Mouse (Mus musculus) erythroblast, adult 5-6 weeks (primary cell): ENCODE results near the gene Gramd1b. TPM values are rescaled to one million over a fixed set of nuclear protein-coding genes. Genes with fewer than 3 reads are reported as not detected.

Experiments
- ATAC-seq: replicated peaks from 2 replicates; pipeline ENCODE4 v1.8.0; 2016; ENCODE audit warnings: moderate number of reproducible peaks, mild to moderate bottlenecking, moderate TSS enrichment, inconsistent platforms; ENCODE audit not compliant: poor library complexity, low FRiP score, severe bottlenecking
- total RNA-seq, 2 experiments: library from RNA; stranded (forward) in 1 of 2; stranded (reverse) in 1 of 2; fragments of 150-400 nt in 1 of 2; fragments of 200-764, 138-1000 nt in 1 of 2; gene quantifications; 2 replicates each; pipeline versions ENCODE4 v1.2.3 to v1.2.4; 2015 to 2017; ENCODE audit warnings: low replicate concordance in 2 of 2

Gene Gramd1b
- total RNA-seq, 2 experiments from 2014 or later: 5.5 to 22.1 TPM

DNA sequence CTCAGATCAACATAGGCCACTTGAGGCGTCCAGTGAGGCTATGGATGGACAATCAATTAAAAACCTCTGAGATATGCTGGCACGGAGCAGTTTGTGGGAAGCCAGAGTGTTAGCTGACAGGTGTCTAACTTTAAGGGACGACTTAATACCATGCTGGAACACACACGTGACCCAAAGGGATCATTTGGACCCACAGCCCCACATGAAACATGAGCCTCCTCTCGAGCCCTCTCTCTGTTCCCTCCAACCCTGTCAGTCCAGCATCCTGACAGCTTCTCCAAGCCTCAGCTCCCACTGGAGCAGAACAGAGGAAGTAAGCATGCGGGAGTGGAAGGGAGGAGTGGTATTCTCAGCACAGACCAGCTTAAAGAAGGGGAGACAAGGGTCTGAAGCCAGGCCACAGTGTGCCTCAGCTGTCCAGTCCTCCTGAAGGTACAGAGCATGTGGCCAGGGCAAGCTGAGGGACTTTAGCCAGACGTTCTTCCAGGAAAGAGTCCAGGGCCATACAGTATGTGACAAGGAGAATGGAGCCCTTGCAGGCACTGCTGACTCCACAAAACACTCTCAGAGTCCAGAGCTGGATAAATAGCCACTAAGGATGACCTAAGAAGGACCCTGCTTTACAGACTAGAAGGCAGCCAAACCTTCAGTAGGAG lies 204.8 kb downstream of the Gramd1b start:
- ATAC-seq: no peak

DNA sequence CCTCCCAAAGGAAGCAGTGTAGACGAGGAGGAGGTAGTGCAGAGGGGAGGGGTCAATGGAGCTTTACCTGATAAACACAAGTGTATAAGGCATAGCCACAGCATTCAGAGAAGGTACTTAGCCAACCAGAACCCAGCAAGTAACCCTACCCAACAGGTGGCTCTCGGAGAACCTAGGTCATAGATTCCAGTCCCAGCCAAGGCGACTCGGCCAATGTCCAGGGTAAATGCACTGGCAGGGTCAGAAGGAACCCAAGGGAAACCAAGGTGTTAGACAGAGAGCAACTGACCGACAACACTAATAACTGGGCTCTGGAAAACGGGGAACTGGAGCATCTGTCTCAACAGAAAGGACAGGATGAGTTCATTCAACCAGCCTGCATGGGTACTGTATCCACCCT lies 206.4 kb downstream of the Gramd1b start:
- ATAC-seq: no peak

DNA sequence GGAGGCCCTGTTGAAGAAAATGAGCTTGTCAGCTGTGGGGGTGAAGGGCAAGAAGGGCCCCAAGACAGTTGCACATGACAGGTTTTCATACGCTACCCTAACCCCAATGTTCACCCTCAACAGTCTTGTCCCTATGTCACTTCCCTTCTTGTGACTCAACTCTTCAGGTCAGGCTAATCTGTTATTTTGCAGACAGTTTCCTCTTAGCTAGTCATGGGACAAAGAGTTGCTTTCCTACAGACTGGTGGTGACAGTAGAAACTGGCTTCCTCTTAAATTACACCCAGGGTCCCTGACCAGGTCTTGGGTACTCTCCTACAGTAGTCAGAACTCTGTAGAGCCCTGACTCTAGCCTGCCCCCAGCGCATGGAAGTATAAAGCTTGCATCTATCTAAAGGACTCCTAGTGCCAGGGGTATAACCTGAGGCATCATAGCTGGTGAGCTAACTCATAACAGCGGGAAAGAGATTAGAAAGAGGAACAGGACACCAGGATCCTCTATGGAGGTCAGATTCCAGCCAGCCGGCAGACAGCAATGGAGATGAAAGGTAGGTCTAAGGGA lies 206.9 kb downstream of the Gramd1b start:
- ATAC-seq: no peak

DNA sequence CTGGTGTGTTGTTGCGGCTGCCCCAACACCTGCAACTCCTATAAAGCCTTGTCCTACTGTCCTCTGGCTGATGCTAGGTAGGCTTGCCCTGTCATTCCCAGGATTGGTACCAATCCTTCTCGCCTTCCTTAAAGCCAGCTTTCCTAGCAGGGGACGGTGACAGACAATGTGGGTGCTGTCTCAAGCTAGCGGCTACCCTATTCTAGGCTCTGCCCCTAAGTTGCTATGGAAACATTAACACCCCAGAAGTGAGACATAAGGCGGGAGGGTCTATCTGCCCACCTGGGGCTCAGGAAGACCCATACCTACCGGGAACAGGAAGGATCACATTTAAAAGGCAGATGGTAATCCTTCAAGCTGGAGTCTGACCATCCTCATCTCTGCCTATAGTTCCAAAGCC lies 207.4 kb downstream of the Gramd1b start:
- no peak for ATAC-seq

DNA sequence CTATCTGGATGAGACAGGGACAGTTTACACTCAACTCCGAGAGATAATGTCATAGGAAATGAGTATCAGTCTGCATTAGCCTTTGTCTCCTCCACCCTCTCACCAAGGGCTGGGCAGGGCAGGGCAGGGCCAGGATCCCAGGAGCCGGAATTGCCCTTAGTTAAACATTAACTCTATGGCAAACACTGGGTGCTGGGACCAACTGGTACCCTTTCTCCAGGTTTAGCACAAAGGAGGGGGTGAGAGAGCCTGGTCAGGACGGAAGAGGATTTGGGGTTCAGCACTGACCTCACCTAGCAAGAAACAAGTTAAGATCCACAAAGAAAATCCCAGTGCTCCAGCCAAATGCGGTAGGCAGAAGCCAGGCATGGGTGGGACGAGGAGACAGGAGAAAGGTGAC lies 208.0 kb downstream of the Gramd1b start:
- ATAC-seq: no peak

DNA sequence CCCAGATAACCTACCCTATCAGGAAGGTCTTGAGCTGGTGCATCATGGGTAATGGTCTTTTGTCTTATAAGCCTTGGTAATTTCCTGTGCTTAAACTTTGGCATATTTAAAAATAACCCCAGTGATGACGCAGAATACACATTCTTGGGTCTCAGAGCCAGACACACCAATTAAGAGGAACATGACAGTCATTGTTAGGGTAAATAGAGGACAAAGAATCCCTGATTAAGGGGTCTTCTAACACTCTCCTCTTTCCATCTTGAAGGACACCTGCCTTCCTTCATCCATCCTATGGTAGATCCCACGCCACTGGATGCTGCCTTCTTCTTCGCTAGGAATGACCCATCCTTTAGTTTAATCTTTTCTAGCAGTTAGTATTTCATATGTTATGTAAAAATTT lies 208.8 kb downstream of the Gramd1b start:
- ATAC-seq: no peak

DNA sequence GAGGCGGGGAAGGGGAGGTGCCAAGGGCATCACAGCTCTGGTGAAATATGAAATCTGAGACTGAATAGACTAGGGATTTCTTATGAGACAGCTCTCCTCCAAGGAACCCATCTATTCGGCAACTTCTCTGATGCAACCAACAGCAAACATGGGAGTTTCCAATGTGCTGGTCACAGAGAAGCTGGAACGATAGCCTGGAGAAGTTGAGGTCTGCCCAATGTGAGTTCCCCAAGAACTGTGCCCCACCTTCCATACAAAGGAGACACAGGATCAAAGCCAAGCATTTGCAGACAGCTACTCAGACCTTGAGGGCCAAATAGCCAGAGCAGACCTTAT lies 209.5 kb downstream of the Gramd1b start:
- ATAC-seq: no peak

DNA sequence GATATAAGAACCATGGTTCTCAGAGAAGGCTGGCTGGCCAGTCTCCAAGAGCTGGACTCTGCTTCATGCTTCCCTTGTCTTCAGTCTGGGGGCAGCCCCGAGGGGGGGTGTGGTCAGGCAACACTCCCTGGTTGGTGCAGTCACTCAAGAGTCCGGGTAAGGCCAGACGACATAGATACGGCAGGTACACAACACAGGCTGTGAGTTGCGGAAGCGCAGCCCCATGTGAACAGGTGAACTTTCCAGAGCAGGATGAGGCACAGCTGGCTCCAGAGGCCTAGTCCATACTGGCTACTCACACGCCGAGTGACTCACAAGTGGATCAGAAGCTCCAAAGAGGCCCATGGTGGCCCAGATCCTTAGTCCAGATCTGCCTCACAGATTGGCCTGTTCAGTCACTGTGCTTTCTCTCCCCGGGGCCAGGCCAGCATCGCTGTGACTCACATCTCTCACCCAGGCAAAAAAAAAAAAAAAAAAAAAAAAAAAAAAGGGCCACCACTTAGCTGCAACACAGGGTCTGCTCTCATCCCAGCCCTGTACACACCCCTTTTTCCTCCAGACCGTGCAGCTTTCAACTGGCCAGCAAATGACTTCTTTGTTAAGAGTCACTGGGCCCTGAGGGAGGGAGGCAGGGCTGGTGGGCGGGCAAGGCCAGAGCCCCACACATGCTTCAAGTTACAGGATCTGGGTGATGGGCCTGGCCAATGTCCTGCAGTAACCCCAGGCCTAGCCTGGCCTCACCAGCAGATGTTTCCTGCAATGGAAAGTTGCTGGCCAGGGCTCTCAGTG lies 210.1 kb downstream of the Gramd1b start:
- no peak for ATAC-seq

DNA sequence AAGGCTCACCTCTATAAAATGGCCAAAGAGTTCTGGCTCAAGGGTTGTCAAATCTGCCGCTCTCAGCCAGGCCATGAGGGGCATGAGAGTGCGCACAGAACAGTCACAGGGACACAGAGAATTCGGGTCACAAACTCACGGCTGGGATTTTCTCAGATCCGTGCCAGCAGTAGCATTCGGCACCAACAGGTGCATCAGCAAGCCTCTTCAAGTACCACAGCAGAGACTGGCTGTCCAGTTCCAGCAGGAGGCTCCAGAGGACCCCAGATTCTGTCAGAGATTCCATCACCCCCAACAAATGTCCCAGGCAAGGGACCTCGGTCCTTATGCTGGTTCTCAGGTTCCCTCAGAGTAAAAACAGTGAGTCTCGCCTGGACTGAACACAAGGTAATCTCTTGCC lies 210.8 kb downstream of the Gramd1b start:
- no peak for ATAC-seq

DNA sequence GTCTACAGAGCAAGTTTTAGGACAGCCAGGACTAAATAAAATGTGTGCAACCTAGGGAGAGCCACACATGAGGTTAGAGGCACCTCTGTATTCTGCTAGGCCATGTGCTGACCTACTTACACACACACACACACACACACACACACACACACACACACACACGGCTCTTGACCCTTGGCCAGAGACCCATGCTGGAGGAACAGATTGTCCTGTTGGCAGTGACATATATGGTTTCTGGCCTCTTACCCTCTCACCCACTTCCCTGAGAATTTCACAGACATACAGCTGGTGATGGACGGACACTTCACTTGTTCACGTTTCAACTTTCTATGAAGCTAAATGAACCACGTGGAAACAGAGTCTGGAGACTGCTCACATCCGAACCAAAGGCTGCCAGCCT lies 212.4 kb downstream of the Gramd1b start:
- no peak for ATAC-seq

DNA sequence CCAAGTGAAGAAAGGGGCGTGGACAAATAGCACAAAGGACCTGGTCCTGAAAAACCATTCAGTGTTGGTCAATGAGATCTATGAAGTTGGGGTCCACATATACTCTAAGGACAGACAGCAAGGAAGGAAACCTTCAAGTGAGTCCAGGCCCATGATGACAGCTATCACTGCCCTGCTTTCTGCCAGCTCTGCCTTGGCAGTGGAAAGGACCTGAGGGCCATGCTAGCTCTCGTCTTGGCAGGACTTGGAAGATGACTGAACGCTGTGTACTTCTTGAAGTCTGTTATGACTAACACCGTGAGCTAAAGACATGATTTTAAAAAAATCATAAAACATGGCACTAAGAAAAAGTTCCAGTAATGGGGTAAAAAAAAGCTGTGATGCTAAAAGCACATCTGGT lies 213.4 kb downstream of the Gramd1b start:
- no peak for ATAC-seq

DNA sequence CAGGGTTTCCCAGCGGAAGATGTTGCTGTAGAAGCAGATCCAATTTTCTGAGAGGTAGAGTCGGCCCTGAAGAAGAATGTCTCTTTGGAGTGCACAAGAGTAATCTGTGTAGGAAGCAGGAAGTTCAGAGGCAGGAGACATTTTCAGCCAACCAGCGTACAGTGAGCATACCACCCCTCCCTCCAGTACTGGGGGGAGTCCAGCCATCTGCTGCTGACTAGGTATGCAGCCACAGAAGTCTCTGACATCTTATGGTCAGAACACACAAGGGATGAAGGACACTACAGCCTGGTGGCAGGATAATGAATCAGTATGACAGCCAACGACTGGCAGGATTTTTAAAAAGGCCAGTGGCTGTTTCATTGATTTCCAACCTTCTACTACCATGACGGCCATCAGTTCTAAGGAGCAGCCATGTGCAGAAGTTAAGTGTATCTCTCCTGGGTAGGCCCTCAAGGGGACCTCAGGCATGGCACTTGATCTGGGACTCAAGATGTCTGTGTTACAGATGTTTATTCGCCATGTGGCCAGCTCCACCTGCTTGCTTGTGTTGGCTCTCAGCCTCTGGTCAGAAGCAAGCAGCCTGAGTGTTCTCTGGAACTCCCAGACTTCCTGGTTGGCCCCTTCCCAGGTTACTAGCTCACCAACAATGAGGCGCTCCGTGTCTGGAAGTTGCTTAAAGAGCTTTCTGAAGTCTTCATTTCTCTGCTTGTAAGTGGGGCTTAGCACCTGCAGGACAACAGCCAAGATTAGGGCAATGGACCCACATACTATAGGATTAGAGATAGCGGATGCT lies 214.1 kb downstream of the Gramd1b start:
- ATAC-seq: no peak

DNA sequence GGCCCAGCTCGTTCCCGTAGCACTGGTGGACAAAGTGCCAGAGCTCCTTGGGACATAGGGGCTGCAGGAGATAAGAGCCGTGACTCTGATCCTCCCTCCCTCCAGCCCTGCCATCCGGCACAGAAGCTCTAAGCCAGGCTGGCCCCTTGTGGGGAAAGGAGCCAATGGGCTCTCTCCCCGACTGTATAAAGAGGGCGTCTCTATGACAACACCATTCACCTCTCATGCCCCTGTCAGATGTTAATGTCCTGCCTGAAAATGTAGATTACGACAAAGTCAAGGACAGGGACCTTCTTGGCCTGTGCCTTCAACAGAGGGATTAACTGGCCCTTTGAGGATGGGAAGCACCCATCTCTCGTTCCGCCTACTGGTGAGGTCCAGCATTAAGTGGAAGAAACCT lies 219.4 kb downstream of the Gramd1b start:
- ATAC-seq: no peak

DNA sequence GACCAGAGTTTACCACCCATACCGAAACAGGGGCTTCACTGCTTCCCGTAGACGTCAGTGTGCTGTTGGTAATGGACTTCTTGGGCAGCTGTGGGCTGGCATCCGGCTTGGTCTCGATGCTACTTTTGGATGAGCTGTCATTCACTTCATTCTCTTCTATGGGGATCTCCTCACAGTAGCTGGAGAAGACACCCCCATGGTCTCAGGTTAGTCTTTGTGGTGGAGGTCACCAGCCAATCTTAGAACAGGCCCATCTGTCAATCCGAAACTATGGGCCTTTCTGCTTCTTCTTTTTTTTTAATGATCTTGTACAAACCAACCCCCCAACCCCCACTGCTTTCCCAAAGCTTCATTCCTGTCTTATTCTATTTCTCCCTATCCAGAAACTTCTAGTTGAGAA lies 221.3 kb downstream of the Gramd1b start:
- ATAC-seq: no peak

DNA sequence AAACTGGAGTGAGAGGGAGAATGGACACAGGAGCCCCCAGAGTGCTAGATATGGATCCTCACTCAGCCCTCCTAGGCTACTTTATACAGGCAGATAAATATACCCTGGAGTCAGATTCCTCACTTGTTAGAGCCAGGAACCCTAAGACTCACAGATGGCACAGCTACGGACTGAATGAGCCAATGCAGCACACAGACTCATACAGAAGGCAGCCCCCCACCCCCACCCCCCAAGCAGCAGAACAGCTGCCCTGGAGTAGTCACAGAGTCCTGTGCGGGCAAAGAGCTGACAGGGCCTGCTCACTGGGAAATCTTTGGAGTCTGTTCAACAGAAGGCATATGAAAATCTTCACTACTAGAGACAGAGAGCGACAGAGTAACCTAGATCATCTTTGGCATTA lies 223.9 kb downstream of the Gramd1b start:
- ATAC-seq: no peak

DNA sequence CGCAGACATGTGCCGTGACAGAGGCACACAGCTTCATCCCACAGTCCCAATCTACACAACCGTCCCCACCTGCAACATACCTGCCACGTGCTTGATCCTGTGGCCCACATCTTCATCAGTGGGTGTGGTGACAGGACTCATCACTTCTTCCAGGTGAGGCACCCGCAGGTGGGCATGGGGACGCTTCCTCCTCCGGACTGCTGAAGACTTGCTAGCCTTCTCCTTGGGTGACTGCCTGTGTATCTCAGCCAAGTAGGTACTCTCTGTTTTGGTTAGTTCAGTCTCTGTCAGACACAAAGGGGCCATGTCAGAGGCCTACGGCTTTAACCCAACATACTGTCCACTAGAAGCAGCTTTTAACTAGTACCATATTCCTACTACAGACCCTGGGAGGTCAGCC lies 226.9 kb downstream of the Gramd1b start:
- no peak for ATAC-seq

DNA sequence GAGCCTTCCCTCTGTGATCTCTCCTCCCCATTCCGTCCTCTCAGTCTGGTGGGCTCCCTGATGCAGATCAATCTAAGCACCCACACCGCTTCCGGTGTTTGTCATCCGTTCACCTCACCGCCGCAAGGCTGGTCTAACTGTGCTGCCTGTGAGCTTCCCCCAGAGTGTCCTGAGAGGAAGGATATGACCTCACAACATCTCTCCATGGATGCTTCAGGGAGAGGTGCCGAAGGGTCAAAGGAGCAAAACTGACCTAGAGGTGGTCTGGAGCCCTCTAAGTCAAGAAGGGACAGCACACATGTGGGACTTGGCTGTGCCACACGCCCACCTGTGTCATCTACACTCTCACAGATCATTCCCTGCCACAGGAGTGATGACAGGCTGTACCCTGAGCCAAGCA lies 228.8 kb downstream of the Gramd1b start:
- ATAC-seq: no peak

DNA sequence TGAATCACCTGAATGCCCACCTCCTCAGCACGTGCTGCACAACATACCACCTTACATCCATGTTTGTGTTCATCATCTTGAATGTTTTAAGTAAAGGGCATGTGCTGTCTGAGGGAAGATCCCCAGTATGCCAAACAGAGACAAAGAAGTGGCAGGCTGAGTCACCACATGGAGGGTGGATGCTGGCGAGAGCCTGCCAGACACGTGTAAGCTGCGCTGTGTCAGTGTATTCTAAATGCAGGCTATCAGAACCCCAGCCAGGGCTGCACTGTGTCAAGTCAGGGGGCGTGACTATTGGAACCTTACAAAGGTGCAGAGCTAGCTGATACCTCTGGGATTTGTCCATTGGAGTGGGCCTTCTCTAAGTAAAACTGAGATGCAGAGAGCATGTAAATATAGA lies 229.7 kb downstream of the Gramd1b start:
- ATAC-seq: no peak

DNA sequence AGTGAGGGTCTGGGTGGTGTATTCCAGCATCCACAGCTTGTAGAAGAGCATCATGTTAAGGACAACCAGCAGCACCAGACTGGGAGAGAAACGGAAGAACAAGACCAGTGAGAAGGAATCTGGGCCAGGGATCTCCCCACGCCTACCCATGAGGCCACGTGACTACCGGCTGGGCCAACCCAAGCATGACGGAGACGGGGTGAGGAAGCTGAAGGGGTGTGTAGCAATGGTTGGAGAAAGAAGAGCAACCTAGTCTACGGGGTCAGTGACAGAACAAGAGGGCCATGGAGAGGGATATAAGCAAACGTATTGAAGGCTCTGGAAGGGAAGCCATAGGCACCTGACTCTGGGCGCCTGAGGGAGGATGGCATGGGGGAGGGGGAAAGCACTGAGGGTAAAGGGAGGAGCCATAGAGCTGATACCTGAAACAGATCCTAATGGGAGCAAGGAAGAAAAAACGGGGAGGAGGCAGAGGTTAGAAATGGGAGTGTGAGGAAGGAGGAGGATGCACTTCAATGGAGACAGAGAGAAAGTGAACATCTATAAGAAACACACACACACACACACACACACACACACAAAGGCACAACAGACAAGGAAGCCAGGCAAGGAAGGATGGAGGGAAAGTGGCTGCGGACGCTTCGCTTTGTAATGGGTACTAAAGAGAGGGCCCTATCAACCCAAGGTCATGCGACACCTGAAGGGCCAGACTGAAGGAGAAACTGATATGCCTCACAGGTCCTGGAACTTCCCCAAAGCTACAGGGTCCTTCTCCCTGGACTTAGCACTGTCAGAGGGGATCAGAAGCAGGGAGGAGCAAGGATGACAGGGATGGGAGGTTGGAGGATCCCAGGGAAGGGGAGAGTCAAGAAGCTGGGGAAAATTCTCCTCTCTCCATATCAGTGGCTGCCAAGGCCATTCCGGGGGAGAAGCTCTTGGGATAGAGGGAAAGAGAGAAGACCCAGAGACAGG lies 230.9 kb downstream of the Gramd1b start:
- ATAC-seq: no peak

DNA sequence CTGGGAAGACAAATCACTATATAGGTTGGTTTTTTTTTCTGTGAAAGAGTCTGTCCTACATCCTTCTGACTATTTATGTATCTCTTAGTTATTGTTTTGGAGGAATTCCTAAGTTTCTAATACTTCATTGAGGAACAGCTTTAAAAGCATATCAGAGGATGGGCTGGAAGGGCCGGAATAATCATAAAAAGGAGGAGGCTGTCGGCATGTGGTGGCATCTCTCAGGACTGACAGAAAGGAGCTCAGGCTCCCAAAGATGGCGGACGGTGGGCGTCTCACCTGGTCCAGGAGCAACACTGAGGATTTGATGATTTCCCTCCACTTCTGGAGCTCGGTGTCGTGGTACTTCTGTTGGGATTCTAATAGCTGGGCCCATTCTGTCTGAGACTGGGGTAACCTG lies 231.9 kb downstream of the Gramd1b start:
- ATAC-seq: no peak
